Mouse (Mus musculus): ENCODE data around the gene Rps6kc1.

DNA sequence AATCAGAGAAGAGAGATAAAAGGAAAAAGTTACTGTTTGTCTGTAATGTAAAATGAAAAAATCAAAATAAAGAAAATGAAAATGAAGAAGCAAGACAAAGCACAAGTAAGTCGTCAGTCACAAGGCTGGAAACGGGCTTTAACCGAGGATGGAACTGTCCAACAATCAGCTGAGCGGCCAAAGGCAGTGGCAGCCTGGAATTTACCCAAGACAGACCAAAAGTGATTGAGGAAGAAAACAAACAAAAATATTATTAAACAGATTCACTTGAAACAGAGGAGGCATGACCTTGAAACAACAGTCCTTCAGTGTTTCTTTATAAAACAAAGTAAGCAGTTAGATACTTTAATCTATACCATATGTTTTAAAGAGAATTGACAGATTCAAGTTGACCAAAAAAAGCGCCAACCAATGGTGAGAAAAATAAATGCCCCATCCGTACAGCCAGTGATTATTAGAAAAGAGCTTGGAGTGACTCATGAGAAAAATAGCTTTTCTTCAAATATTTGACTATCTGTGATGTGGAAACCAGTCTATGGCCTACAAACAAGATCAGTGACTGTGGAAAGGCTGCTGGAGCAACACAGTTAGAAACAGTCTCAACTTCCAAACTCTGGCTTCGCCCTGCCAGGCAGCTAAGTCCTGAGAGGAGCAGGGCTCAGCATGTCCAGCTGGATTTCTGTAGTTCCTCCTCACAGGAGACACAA lies 77.2 kb downstream of the Rps6kc1 start:
- TF ChIP-seq POLR2A (IDR thresholded peaks at IDR 0.05; ENCODE audit: control insufficient read depth, extremely low read depth, insufficient read depth, low read length, poor library complexity), result no peak
- TF ChIP-seq CTCF (IDR thresholded peaks at IDR 0.05; ENCODE audit: borderline replicate concordance, control insufficient read depth, extremely low read depth, insufficient read depth, low read length, poor library complexity), result no peak

Measured in thymus, adult 2 months (tissue).